Mouse (Mus musculus) erythroblast, adult 5-6 weeks (primary cell): ENCODE results near the gene Ifitm1. TPM values are rescaled to one million over a fixed set of nuclear protein-coding genes. Genes with fewer than 3 reads are reported as not detected.
A peak's percentile ranks its signal among the peaks of the same experiment; 100 is the strongest.

Source experiments
- ATAC-seq: replicated peaks from 2 replicates; pipeline ENCODE4 v1.8.0; 2016; ENCODE audit warnings: moderate number of reproducible peaks, mild to moderate bottlenecking, moderate TSS enrichment, inconsistent platforms; ENCODE audit not compliant: poor library complexity, low FRiP score, severe bottlenecking
- total RNA-seq, 2 experiments: library from RNA; stranded (forward) in 1 of 2; stranded (reverse) in 1 of 2; fragments of 150-400 nt in 1 of 2; fragments of 200-764, 138-1000 nt in 1 of 2; gene quantifications; 2 replicates each; pipeline versions ENCODE4 v1.2.3 to v1.2.4; 2015 to 2017; ENCODE audit warnings: low replicate concordance in 2 of 2

The Ifitm1 gene
- 31.8 and 47.3 TPM in 2 replicates for total RNA-seq (2015; ENCODE audit: low replicate concordance)
- 0.70 and 11.8 TPM in 2 replicates for total RNA-seq (2017; ENCODE audit: low replicate concordance)

DNA sequence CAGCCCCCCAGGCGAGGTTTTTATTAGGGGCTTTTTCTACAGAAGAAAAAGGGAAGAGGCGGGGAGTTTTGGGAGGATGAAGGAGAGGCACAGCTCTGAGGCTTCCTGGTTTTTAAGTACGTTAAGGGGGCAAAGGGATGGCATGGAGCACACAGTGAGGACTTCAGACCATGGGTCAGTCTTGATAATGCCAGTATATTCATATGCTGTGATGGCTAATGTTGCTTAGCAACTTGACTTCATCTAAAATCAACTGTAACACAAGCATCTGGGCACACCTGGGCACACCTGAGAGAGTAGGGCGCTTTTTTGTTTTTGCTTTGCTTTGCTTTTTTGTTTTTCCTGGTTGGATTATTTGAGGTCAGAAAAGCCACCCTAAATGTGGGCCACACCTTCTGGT, at the start of gene Ifitm1:
Ifitm1 (plus strand) TSS at position 301 of the 400 bp plus-strand sequence.
- no peak for ATAC-seq

- no peak for ATAC-seq
These were observed 47.1 kb upstream of the Ifitm1 start for GRCm38 (mm10) chr7:140919911-140920310.

DNA sequence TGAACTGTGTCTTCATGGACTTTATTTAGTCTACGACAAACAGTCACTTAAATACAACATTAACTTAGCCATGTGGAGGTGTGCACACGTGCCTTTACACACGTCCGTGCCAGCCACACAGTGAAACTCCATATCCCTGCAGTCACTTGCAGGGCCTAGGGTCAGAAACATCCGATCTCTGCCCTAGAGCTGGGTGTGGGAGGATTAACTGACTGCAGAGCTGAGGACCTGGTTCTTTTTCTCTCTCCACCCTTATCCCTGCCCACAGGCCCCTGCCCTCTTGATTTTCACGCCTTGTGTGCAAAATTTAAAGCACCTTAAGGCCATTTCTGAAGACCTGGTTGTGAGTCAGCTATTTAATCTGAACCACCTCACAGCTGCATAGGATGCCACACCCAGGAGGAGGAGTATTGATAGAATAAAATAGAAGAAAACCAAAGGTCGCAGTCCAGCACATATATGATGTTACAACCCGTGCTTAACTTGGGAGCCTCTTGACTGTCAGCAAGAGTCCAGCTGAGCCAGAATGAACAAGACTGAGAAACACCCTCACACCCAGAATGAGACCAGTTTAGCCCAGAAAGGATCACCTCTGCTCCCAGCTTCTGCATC, 46.5 kb upstream of the Ifitm1 start, which contains the start of gene Nlrp6:
Nlrp6 (plus strand) TSS at position 485 of the 612 bp plus-strand sequence.
- no peak for ATAC-seq

GRCm38 (mm10) chr7:140921225-140921975, 45.6 kb upstream of the Ifitm1 start:
- no peak for ATAC-seq

- no peak for ATAC-seq
These were observed 44.5 kb upstream of the Ifitm1 start for GRCm38 (mm10) chr7:140922398-140923069.

- no peak for ATAC-seq
These were observed 43.8 kb upstream of the Ifitm1 start for GRCm38 (mm10) chr7:140923070-140923775.

GRCm38 (mm10) chr7:140927181-140927580, 39.8 kb upstream of the Ifitm1 start:
- ATAC-seq = no peak

DNA sequence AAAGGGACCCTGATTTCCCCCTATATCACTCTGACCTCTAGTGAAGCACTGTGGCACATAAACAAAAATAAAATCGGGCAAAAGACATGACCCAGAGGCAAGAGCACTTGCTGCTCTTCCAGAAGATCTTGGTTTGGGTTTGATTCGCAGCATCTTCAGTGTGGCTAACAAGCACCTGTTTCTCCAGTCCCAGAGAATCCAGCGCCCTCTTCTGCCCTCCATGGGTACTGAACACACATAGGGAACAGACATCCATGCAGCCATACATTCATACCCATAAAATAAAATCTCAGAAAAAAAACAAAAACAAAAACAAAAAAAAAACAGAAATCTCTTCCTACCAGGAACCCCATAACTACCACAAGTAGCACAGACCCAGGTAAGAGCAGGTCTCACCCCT, 28.6 kb upstream of the Ifitm1 start:
- no peak for ATAC-seq

- no peak for ATAC-seq
These were observed 28.1 kb upstream of the Ifitm1 start for GRCm38 (mm10) chr7:140938896-140939295.

- ATAC-seq = no peak
These were observed 27.3 kb upstream of the Ifitm1 start for GRCm38 (mm10) chr7:140939669-140940171.

DNA sequence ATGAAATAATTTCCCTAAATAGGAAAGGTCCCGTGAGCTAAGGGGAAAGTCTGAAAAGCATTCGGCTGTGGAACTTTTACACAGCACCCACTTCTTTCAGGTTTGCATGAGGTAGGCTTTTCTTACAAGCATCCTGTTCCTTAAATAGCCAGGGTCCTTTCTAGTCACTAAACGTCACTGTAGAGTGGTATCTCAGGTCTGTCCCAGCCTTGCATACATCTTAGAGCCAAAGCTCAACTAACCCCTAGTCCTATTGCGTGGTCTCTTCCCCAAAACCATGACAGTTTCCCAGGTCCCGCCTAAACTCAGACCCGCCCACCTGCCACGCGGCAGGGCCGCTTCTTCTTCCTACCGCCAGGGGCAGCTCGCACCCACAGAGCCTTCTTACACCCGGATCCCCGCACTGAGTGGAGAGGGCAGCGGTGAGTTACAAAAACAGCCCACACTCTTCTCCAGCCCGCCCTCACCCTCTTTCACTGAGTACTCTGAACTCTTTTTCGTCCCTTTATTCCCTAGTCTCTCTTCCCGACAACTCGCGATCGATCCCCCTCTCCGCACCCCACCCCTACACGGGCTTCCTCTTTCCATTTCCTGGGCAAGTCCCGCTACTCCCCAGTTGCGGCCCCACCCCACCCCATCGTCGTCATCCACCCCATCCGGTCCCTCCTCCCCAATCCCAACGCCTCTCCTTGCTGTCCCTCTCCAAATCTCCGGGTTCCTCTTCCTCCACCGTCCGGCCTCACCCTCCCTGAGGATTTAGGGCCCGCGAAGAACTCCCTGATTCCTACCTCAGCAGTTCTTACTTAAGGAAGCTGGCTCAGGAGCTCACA, 25.6 kb upstream of the Ifitm1 start, which contains the start of gene Pgghg:
Pgghg (plus strand) TSS at position 170 of the 830 bp plus-strand sequence.
- peak; percentile 94 for ATAC-seq

- ATAC-seq = no peak
These were observed 24.7 kb upstream of the Ifitm1 start for GRCm38 (mm10) chr7:140942341-140942740.

GRCm38 (mm10) chr7:140942811-140943210, 24.2 kb upstream of the Ifitm1 start:
- ATAC-seq = no peak

DNA sequence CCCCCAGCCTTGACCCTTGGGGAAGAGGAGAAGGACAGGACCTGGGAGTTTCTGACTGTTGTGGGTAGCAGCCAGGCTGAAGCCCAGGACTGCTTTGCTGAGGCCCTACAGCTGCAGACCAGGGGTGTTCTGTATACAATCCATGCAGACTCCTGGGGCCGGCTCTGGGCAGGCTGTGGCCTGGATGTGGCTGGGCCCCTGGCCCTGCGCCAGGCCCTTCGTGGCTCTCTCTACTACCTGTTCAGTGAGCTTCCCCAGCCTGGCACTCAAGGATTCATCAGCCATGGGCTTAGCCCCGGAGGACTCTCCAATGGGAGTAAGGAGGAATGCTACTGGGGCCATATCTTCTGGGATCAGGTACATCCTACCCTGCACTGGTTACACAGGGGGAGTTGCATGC, 23.7 kb upstream of the Ifitm1 start:
- no peak for ATAC-seq

- ATAC-seq = no peak
These were observed 22.8 kb upstream of the Ifitm1 start for GRCm38 (mm10) chr7:140944236-140944635.

- no peak for ATAC-seq
These were observed 21.8 kb upstream of the Ifitm1 start for GRCm38 (mm10) chr7:140945247-140945646.

GRCm38 (mm10) chr7:140946311-140946710, 20.7 kb upstream of the Ifitm1 start:
- no peak for ATAC-seq

DNA sequence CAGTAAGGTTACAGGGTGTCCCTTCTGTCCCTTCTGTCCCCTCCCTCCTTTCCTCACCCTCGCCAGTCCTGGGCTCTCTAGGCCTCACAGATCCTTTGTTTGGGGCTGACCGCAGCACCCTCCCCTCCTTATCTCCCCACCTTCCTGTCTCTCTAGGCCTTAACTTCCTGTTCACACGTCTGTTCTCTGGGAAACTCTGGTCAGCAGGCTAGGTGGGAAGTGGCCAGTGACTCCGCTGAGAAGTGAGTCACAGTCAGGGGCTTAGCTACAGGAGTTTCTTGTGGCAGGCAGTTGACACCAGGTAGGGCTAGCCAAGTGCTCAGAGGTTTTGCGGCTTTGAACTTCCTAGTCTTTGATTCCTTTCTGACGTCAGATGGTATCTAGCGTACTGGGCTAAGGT, 20.0 kb upstream of the Ifitm1 start:
- ATAC-seq = no peak

DNA sequence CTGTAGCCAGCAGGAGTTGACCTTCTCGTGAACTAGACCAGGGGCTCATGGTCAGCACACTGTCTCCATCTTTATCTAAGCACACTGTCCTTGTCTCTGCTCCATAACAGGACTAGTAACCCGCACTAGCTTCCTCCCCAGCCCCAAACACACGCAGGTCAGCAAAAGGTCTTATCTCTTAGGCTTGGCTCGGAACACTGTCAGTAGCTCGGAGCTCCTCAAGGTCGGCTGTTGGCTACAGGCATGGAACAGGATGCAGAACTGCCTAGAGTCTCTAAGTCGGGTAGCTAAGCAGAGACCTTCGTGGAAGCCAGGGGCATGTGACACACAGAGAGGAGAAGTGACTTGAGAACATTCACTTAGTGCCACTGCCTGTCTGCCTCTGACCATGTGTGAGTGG, 18.9 kb upstream of the Ifitm1 start:
- ATAC-seq = no peak
